Mouse (Mus musculus): ENCODE results near the gene Chat.
"Not testable (repeated sequence)": the region's sequence is repeated elsewhere in the genome, so short reads cannot be mapped to it uniquely, and the experiment has no call there.

Chat gene

DNA sequence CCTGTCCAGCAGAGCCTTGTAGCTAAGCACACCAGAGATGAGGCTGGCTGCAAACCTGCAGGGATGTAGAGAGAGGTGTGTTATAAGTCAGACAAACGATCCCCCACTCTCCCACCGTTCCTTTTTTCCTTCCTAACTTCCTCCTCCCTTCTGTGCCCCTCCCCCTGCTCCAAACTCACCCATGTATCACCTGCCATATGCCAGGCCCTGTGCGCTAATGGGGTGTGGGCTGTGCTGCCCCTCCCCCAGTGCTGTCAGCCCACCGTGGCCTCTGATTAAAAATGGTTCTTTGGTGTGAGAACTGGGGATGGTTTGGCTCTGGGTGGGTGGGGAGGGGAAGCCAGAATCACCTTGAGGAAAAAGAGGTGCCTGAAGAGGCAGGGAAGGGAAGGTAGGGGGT is 13.2 kb downstream of the Chat start:
- DNase-seq: no peak

DNA sequence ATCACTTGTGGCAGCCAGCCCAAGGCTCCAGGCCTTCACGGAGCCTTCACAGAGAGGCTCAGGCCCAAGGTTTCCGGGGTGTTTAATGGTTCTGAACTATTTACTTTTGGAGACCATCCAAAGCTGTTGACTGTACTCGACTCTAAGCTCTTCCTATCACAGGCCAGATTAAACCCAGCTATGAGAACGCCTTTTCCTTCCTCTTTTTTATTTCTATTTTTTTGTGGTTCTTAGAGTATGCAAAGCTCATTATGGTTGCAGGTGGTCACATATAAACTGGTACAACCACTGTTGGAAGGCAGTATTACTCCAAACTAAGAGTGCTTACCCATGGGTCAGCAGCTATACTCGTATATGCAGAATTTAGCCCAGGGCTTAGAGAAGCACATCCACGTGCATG is 18.8 kb downstream of the Chat start:
- no peak for DNase-seq

DNA sequence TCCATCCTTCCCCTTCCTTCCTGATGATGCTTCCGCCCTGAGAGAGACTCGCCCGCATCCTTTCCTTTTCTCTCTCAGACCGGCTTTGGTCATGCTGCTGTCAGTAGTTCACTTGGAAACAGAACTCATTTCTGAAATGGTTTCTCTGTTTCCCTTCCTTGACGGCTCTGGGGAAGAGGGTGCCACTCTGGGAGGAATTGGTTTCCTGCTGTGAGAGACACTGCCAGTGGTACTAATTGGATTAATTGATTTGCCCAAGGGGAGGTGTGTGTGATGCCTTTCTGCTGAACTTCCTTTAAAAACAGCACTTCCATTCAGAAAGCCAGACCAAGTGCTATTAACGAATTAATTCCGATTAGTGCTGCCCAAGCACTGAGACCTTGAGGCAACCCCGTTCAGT is 22.3 kb downstream of the Chat start:
- DNase-seq: no peak

DNA sequence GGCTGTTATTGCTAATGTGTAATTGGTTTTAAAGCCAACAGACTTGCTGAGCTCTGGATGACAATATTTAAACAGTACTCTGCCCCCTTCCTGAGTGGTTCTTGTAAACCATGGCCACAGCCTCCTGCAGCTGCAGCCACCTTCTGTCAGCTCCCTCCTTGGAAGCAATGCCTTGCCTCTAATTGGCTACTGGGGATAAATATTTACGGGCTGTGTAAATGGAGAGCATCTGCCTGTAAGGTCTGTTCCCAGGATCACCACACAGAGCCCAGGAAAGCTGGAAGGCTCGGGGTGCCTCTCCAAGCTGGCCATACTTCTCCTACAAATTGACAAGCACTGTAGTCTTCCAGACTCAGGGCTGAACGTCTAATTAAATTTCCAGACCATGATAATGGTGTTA is 26.0 kb downstream of the Chat start:
- no peak for DNase-seq

DNA sequence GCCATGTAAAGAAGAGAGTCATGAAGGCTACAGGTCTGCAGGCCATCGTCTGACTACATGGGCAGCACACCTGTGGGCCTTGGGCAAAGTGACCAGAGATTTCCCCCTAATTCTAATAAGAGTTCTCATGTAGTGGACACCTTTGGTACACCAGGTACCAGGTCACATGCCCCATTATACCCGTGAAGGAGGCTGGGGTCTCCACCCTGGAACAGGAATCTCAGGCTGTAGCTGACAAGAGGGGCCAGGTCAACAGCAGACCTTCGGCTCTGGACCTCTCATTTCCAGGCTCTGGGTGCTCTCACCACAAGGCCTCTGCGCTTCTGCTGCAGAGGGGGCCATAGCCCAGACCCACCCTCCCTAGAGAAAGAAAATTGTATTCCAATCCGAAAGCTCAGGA is 26.5 kb downstream of the Chat start:
- no peak for DNase-seq

DNA sequence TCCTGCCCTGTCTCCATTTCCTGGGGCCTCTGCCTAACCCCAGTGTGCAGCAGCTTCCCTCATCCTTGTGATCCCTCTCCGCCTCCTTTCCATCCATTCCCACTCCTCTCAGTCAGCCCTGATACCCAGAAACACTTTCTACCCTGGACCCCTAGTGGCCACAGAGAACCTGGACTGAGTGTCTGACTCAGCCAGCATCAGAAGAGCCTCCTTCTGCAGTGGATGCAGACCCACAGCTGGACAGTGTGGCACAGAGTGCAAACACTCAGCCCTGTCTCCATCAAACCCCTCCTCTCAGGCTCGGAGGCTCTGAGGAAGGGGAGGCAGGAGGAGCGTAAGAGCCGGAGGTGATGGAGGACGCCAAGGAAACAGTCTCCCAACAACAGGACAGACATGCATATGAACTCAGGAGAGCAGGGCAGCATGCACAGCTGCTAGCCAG is 28.4 kb downstream of the Chat start:
- DNase-seq: no peak

DNA sequence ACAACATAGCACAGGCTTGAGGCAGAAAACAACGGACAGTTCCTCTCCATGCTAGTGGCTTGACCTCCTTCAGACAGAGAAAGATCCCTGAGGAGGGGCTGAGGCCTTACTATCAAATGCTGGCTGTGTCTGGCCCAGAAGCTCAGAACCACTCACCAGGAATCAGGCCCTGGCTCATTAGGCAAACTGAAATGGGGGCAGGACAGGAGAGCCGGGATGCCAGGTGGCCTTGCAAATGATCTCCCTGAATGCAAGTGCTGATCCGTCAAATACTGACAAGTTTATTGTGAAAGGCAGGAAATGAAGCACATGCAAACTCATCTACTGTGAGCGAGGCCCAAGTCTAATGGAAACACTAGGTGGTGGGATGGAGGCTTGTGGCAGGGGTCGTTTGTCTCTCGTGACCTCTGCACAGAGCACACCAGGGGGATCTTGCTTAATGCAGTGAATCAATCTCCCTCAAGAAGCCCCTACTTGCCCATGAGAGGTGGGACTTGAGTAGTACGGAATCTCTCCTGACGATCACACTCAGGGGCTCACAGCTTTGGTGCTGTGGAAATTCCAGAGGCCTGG is 36.7 kb downstream of the Chat start:
- no peak for DNase-seq

DNA sequence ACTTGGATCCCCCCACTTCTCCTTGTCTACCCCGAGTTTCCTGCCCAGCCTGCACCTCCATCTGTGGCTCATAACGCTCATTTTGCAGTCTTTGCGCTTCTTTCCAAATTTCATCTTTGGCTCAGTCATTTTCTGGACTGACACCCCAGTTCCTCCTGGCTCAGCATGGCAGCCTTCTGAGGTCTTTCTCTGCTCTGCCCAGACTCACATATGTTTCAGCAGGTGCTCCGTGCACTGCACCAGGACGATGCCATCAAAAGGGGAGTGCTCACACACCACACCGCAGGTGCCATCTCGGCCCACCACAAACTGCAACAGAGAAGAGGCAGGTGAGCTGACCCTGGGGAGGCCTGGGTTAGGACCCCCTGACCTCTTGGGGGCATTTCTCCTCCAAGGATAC is 41.8 kb downstream of the Chat start:
- DNase-seq: no peak

DNA sequence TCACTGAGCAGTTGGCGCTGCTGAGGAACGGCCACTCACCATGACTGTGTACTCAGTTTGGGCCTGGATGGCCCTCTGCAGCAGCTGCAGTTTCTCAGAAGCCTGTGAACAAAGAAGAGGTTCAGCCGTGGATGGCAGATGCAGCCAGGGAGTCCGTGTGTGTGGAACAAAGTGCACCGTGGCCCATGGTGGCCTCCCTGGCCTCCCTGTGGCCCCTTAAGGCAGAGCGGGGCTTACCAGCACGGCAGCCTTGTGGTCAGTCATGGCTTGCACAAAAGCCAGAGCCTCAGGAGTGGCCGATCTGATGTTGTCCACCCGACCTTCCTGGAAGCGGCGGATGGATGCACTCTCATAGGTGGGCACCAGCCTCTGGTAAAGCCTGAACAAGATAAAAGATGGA is 47.0 kb downstream of the Chat start:
- DNase-seq: no peak

DNA sequence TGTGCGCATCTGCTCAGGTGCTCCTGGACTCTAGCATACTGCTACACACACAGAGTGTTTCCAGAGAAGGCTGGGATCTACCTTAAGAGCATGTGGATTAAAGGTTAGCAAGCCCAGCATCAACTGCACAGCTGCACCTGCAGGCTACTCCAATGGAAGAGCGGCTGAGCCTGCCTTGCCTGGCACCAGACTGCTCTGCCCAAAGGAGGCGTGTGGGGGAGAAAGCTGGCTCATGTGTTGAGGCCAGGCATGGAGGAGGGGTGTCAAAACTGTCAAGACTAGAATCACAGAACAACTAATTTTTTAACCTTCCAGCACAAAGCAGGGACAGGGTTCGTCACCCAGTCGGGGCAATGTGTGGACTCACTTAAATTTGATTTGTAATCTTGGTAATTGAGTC is 53.7 kb downstream of the Chat start:
- DNase-seq: no peak

DNA sequence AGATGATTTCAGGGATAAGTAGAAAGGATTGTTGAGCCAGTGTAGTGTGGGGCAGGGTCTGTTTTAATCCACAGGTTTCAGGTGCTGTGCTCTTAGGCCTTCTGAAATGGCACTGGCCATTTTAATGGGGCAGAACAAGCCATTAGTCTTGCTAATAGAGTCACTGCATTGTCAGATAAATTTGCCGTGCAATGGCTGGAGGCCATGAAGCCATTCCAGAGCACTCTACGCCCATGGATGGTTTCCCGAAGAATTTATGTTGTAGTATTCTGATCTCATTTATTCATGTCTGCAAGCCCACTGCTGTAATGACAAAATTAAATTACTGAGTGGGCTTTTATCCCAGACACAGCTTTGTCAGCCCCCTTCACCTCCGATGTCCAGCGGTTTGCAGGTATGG is 55.7 kb downstream of the Chat start:
- DNase-seq: no peak

DNA sequence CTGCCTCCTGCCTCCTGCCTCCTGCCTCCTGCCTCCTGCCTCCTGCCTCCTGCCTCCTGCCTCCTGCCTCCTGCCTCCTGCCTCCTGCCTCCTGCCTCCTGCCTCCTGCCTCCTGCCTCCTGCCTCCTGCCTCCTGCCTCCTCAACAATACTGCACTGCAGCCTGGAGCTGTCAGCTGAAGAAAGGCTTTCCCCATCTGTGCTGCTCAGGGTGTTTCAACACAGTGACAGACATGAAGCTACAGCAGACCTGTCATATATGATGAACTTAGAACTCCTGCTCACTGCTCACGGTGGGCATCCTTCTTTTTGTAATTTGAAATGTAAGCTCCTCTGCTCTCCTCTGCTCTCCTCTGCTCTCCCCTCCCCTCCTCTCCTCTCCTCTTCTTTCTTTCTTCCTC is 60.4 kb downstream of the Chat start:
- DNase-seq: not testable (repeated sequence)

DNA sequence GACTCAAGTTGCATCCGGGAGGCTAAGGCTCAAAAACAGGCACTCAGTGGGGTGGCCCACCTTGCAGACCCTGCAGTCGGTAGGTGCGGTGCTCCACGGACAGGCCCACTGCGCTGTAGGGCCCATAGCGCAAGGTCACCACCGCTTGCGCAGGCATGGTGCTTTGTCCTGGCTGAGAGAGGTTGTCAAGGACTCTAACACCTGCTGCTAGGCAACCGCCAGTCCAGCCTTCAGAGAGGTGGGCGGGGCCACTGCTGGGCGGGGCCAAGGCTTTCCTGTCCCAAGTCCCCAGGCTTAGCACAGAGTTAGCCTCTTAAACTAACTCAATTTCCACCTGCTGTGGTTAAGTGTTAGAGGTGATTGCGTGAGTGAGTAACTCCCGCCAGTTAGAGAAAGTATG is 77.6 kb downstream of the Chat start, which contains the start of gene 1700024G13Rik:
Gene 1700024G13Rik, minus strand, starts transcription at position 196 of the 400 bp plus-strand sequence.
- no peak for DNase-seq

DNA sequence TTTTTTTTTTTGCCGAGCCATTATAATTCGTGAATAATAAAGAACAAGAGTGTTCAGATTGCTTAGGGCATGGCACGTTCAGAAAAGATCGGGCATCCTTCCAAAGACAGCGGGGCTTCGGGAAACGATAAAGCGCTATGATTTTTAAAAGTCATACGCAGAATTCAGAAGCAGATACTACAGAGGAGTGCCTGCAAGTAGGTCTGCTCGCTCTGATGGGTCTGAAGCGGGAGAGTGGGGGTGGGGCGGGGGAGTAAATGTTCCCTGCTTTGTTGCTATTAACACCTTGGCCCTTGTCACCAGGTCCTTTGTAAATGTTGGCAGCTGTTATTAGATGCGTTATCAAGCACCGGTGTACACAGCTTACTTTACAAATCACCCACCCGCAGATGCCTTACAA is 84.2 kb downstream of the Chat start:
- no peak for DNase-seq

DNA sequence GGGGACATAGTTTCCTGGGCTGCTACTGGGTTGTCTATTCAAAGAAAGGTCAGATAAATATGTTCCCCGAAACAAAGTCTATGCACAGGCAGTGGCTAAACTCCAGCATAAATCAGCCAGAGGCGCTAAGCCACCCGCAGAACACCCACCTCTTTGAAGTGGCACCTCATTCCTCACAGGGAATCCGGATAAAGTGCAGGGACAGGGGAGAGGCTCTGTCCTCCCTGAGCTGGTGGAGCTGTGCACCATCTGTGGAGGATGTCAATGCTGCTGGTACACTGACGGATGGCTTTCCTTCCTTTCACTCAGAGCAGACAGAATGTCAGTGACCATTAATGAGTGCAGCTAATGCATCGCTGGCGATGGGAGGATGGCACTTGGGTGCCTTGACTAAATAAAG is 84.7 kb downstream of the Chat start:
- DNase-seq: no peak

DNA sequence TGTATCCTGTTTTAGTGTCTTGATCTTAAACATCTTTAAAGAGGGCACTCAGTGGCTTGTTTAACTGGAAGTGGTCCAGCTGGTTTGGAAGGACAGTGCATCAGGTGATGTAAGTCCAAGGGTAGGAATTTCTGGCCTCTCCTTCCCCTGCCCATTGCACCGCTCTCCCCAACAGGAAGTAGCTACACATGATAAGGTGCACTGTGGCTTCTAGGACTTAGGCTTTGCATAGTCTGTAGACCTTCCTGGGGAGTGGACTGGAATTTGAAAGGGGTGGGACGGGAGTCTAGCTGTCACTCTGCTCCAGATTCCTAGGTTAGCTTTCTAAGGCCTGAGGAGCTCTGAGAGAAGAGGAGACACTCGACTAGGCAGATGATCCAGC is 85.7 kb downstream of the Chat start:
- no peak for DNase-seq

DNA sequence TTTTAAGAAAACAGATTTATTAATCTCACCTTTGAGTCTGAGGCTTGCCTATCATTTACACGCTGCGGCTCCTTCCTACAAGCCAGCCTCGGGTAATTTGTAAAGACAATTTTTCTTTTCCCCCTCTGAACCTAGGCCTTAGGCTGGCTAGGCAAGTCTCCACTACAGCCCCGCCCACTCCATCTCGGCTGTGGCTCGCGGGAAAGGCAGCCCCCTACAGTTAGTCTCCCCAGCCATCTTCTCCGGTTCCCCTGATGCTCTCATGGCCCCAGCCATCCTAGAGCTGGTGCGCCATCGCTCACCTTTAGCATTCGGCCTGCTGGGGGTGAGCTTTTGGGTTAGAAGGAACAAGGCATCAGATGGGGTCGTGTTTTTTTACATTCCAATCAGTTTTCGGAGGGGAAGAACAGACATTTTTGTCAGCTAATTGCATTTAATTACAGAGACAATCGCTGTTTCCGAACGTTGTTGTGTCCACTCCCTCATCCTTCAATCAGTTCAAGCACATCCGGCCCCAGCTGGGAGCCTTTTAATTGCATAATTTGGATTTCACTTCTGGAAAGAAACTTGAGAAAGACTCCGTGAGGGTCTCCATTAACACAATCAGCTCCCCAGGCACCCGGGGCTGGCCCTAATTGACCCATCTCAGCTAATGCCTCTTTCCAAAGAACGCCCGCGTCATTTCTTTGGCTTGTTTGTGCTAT is 86.2 kb downstream of the Chat start:
- no peak for DNase-seq

DNA sequence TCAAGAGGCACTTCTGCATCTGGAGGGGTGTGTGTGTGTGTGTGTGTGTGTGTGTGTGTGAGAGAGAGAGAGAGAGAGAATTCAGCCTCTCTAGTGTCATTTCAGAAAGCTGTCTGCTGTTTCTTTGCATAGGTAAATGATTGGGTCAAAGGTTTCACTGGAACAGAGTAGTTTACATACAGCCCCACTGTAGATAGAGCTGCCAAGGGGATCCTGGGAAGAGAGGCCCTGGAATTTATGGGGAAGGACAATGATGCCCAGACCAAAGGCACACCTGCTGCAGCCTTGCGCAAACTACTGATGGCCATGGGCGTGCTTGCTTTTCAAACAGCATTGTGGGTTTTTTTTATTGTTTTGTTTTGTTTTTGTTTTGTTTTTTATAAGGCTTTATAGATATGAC is 93.3 kb downstream of the Chat start:
- no peak for DNase-seq

DNA sequence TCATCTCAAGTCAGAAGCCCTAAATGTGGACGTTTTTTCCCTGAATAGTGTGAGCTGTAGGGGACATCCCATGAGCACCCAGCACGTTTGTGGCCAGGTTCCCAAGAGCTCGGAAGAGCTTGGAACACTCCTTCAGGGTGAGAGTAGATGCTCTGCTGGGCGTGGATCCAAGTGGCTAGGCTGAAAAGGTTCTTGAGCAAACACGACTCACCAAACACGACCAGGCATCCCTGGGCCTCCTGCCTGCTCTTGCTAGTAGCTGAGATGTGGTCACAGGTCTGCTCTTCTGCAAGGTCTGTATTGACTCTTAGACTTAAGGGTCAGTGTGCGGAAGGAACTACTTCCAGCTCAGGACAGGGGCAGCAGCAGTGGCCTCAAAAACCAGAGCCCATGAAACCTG is 96.0 kb downstream of the Chat start:
- no peak for DNase-seq

DNA sequence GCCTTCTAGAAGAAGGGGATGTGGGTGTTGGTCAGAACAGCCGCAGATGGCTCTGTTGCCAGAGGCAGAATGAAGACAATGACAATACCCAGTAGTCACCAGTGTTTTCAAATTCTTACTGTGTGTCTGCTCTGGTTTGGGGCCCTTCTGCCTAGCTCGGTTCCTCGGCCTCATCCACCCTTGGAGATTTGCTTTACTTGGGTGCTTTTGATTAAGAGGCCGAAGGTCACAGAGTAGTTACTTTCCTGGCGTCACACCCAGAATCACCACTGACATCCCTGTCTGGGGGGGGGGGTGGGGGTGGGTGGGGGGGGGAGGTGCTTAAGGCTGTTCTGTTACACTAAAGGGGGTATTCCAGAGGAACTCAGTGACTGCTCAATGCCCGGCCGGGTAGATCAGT is 101.4 kb downstream of the Chat start:
- DNase-seq: no peak

Measured in spleen, adult 18-20 months (tissue).